Mouse (Mus musculus) naive thymus-derived CD4-positive, alpha-beta T cell, adult 2 months (primary cell): ENCODE measurements at regions not wholly inside any gene's neighbourhood (a gene's known extent, or its start where the extent isn't known, plus 50 kb on each side); places are given as distances from the start of the nearest gene placed in this dataset.

Source experiments
- DNase-seq: peaks from one replicate; pipeline ENCODE4 v3.0.0-alpha.2; 2011; ENCODE audit warnings: low read depth

DNA sequence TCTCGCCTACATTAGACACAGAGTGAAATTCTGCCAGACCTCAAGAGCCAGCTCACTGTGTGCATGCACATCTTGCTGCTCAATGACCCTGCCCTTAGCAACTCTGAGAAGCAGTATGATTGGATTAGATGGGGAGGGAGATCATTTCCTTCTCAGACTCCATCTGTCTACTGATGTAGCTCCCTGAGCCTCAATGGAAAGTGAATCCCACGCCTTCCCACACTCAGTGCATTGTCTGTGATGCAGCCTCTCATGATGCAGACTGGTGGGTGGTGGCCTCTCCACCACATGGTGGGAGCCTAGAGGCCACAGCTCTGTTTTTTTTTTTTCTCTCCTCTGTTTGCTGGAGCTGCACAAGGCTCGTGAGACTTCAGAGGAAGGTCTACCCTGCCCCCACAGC, 447.1 kb upstream of the Zmiz1 start:
- DNase-seq = no peak

DNA sequence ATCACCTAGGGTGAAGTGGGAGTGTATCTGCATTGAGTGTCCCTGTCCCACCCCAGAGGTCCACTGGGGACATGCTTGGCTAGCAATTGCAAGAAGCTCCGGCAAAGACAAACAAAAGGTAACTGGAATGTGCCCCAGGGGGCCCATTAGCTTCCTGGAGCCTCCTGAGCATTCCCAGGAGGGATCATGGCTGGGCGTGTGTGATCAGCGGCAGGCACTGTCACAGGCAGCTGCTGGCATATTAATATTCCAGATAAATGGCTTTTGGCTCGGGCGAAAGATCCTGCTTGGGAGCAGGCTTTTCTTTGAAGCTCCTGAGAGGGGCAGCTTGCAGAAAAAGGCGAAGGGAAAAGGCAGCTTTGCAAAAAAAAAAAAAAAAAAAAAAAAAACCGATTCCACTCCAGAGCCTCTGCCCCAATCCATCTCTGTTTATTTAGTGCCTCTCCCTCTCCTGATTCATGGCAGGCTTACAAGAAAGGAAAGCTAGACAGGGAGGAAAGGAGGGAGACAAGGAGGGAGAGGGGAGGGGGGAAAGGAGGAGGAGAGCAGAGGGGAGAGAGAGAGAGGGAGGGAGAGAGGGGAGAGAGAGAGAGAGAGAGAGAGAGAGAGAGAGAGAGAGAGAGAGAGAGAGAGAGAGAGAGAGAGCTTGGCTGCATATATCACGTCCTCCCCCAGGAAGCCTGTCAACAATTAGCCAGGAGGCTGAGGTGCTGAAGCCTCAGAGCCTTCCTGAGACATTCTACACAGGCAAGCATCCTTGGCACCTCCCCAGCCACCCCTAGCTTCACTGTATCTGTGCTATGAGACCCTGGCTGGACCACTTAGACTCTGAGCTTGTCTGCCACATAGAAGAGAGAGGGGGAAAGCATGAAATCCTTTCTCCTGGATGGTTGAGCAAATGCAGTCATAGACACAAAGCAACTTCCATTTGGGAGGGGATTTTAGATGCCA, 443.4 kb upstream of the Zmiz1 start:
- DNase-seq = no peak

DNA sequence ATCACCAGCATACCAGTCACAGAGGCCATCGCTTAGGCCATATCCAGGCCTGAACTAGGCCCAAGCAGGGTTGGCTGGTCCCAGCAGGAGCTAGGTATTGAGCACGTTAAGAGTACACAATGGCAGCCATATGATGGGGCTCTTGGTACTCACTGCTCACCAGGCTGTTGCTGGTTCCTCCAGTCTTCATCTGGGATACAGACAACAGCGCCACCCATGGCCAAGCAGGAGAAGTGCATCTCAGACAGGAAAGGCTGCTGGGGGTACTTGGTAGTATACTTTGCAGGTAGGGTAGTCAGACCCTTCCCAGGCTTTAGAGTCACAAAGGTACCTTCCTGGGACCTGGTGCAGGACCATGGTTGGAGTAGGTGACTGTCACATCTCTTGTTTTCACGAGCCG, 441.1 kb upstream of the Zmiz1 start:
- DNase-seq = no peak

DNA sequence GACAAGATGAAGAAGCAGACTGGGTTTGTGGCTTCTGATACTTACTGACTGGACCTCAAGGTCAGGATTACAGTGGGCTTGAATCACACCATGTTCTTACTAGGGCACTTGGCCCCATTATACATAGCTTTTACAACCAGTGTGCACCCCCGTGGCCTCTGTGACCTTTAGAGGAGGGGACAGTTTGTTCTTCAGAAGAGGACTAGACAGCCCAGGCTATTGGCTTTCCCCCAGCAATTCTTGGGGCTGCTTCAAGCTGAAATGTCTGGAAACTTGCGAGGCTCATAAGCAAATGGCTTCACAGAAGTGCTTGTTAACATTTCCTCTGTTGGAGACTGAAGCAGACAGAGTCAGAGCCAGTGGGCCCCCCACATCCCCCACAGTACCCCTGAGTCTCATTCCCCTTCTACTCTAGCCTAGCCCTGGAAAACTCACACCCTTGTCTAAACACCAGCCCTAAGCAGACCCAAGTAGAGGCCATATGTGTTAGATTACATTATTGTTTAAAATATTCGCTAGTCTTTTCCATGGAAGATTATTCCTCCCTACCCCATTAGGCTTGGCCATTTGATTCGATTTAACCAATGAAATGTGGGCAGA, 439.6 kb upstream of the Zmiz1 start:
- DNase-seq = no peak

DNA sequence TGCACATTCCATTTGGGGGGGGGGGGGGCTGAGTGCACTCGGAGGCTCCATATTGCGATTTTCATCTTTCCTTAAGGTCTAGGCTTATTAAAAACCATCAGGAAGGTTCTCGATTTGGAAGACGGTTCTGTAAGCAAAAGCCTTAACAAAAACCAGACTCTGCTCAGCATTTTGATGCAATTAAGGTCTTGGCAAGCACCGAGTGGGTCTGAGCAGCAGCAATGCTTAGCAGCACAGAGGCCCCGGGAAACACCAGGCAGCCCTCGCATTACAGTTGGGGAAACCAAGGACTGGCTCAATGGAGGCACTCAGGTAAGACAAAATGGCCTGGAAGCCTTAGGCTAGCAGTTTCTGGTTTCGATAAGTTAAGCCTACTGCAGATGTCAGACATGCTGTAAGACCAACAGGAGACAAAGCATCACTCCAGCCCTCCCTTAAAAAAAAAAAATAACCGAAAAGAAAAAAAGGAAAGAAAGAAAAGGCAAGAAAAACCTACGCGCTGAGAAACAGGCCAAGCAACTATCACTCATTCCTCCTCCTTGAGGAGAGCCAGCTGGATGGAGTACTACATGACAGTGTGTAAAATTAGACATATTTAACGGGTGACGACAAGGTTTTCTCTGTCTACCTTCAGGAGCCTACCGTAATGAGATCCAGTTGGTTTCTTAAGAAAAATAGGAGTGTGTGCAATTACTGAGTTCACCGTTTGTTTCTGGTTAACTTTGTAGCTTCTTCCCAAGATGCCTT, 436.3 kb upstream of the Zmiz1 start:
- DNase-seq = no peak

DNA sequence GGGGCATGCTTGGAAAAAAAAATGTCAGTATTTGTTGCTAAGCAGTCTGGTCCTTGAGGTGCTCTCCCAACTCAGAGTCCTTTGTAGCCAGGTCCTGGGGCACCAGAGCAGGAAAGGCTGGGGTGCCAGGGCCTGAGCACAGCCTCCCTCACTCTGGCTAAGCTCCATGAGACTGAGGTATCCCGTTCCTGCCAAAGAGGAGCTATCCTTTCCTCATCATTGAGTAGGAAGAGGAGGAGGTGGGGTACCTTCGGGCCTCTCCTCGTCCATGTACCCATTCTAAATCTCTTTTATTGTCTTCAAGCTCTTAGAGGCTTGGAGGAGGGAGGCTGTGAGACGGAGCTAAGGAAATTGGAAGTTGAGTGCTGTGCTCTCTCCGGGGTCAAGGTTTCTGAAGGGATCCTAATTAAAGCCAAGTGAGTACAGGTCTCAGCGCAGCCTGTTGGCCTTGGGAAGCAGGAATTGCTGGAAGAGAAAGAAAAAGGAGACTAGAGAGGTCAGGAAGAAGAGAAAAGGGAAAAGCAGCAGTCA, 435.6 kb upstream of the Zmiz1 start:
- no peak for DNase-seq

DNA sequence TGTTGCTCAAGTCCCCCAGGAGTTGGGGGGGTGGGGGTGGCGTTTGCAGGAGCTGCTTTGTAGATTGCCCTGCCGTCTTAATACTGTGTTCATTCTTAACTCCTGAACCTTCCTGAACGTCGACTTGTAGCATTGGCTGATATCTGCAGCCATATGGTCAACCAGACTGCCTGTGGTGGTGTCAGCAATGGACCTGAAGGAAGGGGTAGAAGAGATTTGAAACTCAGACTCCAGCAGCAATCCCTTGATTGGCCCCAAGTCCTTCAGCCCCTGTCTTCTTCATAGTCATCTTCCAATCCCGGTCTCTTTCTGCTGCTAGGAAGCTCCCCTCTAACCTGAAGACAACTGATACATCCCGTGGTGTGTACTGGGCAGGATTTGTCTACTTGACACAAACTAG, 433.9 kb upstream of the Zmiz1 start:
- no peak for DNase-seq

DNA sequence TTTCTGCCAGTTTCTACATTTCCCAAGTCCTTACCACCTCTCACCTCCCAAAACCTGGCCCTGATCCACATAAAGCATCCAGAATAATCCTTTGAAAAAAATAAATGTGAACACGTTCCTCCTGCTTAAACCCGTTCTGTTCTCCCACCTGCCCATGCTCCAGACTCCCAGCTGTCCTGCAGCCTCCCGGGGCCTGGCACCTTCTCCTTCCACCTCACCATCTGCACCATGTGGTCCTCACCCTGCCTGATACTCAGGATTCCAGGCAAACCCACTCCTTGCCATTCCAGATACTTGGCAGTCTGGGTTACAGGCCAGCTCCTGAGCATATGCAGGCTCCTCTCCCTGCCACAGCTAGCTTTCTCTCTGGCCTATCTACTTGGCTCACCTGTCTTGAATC, 431.9 kb upstream of the Zmiz1 start:
- DNase-seq = no peak

DNA sequence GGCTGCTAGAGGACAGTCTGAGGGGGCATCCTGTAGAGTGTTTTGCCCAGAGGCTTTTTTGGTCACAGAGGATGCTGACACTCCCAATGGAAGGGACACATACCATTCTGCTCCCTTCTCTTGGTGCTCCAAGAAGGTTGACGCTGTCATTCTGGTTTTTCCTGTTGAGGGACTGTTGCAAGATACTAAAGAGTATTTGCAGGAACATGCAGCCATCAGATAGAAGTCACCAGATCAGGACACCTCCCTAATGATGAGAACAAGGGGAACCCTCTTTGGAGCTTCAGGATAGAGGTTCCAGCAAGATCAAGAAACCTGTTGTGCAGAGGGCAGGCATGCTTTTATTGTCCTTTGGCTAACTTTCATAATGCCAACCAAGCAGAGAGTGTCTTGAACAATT, 431.1 kb upstream of the Zmiz1 start:
- no peak for DNase-seq

DNA sequence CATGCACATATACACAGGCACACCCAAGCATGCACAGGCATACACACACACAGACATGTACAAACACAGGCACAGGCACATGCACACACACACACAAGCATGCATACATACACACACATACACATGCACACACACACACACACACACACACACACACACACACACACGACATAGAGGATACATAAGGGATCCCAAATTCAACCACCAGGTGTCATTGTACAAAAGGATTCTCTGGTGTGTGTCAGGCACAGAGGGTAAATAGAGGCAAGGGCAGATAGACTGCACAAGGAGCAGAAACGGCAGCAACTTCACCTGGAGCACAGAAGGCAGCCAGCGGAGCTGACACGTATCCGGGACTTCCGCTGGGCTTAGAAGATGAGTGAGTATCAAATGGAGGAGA, 428.1 kb upstream of the Zmiz1 start:
- peak; percentile 6 for DNase-seq

DNA sequence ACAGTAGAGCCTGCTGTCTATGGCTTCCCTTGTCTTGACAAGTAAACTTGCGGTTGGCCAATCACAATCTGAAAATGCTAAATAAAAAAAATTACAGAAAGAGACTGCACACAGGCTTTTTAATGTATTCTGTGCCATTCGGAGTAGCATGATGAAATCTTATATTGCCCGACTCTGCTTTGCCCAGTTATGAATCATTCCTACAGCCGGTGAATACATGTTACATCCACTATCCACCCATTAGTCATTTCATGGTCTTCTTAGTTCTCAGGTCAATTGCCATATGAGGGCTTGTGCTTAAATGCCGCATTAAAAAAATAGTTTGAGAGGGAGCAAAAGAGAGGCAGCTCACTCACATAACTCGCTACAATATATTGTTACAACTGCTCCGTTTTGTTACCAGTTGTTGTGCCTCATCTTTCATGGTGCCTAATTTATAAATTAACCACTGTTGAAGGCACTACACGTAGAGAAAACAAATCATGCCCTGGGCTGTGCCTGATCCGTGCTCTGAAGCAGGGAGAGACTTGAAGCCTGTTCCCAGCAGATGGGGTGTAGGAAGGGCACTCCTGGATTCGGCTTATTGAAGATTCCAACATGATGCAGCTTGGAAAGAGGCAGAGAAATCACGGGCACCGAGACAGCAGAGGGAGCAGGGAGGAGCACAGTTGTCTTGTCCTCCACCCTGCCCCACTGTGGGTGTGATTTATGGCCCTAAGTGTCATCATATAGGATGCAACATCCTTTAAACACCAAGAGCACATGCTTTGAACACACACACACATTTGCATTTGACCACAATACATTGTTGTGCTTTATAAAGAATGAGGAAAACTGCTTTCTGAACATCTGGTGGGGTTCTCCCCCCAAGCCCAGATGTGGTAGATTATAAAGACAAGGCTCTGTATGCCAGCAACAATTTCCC, 427.0 kb upstream of the Zmiz1 start:
- DNase-seq = no peak

DNA sequence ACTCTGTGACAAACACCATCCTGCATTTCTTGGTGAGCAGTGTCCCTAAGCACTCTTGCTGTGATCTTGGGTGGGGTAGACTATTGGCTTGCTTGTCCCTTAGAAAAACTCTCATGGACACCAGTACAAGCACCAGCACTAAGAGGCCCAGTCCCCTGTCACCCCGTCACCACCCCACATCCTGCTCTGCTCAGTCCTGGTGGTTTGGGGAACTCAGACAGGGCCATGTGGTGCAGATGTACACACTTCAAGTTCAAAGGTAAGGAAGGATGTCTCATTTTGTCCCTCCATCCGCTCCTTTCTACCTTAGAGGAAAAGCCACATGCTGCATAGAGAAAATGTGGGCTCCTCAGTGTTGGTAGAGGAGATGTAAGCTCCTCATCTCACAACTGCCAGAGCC, 426.1 kb upstream of the Zmiz1 start:
- DNase-seq = peak; percentile 29

DNA sequence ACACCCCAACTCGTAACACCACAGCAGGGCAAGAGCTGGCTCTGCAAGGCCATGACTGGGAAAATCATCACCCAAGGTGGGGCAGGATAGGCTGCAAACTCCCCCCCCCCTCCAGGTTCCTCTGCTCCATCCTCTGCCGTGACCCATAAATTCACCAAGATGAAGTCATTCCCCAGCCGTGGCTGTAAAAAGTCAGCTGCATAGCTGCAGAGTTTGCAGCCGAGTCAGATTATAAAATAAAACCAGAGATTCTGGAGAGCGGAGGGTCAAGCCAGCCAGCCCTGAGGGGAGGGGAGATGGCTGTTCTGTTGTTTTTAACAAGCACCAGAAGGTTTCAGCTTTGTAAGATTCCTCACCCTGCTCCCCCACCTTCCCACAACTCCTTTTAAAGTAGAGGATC, 416.7 kb upstream of the Zmiz1 start:
- DNase-seq = no peak

DNA sequence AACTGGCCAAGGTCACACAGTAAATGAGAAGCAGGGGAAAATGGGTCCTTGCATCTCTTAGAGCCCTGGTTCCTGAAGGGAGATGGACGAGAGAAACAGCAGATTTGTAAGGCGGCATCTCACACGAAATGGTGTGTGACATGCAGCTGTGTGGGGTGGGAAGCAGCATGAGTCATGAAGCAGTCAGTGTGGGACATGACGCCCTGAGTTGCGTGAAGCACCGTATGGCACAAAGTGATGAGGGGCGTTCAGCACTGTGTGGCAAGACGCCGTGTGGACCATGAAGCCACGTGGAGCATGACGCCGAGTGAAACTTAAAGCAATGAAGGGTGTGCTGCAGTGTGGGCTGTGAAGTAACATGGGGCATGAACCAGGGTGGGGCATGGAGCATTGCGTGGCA, 414.9 kb upstream of the Zmiz1 start:
- no peak for DNase-seq

DNA sequence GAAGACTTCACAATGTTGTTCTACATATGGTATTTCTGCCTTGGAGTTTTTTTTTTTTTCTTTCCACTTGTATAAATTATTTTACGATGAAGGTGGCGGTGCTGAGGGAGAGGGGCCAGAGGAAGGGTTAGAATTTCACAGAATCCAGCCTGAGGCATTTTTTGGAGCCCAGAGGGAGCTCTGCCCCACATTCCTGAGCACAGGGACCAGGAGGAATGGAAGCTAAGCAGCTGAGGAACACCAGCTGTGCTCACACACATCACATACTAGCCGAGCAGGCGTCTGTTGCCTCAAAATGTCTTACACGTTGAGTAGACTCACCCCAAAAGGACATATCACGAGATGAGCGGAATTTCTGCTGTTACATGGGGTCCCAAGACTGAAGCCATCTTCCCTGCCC, 414.1 kb upstream of the Zmiz1 start:
- no peak for DNase-seq

DNA sequence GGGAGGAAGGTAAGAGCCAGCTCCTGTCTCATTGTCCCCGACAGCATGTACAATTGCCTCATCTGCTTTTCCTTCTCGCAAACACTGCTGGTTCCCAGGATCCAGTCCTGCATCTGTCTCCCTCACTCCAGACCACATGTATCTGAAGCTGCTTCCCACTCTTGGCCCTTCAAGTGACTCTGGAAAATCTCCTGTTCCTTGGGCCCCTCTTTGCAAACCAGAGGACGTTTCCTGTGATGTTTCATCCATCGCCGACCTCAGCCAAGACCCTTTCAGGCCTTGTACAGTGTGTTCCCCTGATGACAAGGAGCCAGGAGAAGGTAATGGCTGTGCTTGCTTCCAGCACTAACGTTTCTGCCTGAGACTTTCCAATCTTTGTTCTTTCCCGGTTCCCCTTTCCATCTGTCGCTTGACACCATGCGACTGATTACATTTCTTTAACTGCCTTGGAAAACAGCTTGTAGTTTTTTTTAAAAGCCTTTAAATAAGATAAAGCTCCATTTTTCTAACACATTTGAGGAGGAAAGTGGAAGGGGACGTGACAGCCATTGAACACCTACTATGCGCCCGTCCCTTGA, 408.2 kb upstream of the Zmiz1 start:
- no peak for DNase-seq

DNA sequence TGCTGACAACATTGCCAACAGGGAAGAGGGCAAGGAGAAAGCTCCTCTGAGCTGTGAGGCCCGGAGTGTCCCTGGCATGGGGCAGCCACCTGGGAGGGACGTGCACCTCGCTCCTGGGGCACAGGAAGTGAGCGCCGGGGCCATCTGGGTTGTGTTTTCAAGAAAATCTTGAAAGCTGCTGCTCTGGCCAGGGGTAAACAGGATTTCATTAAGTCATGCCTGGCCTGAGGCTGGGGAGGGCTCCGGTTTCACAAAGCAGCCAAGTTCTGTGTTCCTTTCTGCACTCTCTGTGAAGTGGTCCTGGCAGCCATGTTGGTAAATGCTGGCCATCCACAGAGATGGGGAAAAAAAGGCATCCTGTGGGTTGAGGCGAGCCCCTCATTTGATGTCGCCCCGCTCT, 406.8 kb upstream of the Zmiz1 start:
- DNase-seq = no peak

DNA sequence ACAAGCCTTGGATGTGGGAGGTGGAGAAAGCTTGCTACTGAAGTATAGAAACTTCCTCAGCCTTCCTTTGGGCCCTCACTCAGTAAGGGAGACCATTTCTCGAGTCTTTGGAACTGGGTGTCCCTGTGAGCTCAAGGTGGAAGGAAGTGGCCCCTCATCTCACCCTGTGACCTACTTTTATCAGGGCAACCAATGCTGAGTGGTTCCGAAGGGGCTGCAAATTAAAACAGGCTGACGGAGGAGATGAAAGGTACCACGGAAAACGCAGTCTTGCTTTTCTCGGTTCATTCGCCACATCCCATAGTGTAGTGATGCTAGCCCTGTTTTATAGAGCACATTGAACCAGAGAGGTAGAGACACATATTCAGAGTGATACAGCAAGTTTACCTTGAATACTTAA, 399.6 kb upstream of the Zmiz1 start:
- DNase-seq = no peak

DNA sequence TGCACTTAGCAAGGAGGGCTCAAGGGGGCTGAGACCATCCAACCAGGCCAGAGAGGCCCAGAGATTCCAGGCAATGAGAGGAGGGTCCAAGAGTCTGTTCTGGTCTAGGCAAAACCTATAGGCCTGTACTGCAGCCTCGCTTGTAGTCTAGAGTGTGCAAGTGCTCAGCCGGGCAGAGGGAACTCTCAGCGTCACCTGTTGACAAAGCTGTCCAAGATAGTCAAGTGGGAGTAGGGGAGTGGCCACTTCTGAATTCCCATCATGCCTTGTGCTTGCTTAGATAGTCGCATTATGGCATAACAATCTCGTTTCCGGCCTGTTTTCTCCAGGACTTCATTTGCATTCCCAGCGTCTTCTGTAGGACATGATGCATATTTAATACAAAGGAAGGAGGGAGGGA, 398.7 kb upstream of the Zmiz1 start:
- no peak for DNase-seq

DNA sequence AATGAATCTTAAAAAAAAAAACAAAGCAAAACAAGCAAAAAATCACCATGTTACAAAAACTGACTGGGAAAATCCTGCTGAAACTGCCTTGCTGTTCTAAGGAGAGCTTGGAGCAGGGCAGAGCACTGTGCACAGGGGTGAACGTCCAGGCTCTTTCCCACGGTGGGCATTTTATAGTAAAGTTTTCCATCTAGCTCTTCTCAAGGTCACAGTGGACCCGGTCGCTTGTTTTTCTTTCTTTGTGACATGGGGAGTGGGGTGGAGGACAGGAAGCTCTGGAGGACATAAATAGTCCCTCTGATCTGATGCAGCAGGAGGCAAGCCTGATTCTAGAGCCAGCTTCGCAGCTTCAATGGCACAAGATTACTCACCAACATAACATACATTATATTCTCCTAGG, 395.9 kb upstream of the Zmiz1 start:
- DNase-seq = no peak

DNA sequence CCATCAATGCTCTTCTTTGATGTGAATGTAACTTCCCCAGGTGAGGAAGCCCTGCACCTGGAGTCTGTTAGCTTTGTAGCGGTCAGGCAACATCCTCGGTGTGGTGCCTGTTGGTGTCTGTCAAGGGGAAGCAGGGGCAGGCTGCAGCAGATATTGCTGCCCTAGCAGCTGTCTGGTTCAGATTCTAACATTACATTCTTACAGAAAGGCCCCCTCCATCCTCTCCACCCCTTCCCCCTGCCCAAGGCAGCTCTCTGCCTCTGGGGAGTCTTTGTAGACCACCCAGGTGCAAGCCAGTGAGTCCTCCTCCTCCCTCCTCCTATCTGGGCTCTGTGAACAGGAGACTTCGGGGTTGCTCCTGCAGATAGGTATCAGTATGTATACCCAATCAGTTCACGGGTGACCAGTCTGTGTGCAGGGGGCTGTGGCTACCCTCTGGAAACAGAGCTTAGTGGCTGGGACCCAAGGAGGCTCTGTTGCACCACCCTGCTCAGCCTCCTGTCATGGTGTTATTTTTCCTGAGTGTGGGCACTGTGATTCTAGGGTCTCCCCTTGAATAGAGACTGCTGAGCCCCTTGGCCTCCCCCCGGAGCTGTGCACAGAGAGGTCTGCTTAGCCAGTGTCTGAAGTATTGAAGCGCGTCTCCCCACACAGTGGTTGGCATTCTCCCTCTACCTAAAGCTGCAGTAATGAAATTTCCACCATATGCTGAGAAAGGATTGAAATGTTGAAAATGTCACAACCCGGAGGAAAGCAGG, 394.6 kb upstream of the Zmiz1 start:
- DNase-seq = no peak
